ENCODE assay signal across 10 mouse cellular contexts in the genomic region with DNA sequence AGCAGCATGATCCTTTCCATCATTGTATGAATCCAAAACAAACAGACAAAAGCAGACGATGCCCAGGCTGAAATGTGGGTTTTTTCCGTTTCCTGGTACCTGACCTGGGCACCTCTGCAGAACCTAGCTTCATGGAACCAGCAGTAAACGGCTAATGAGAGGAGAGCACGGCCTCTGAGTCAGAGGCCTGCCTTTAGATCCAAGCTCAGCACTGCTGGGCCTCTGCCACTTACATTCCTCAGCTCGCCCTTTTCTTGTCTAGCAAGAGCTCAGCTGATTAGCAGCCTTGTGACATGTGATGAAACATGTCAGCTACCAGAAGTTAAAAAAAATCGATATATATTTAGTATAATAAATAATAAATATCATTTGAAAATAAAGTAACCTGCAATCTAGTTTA.
DNase-seq lines count a peak whose midpoint lies in the region; ATAC-seq and TF ChIP-seq lines count a peak whose summit lies in the region.
"Had no signal": no experiment of that assay in that cellular context is flagged by ENCODE, and none has a peak within 500 bp of the region (broad histone marks: within the 10 kb centered on the region; RNA-seq: fewer than 3 reads in every experiment).

No protein-coding gene starts in this region.

- no peaks in the 10 kb centered on the region for H3K36me3 ChIP-seq in heart, postnatal 0 days (replicated peaks; ENCODE audit: control insufficient read depth, insufficient read depth, low read length)
- no peaks in the 10 kb centered on the region for H3K36me3 ChIP-seq in forebrain, postnatal 0 days (ENCODE audit: insufficient read depth)
- H3K36me3 ChIP-seq: liver, embryonic 13.5 days had no signal

- no peaks in the 10 kb centered on the region for H3K9me3 ChIP-seq in heart, postnatal 0 days (replicated peaks; ENCODE audit: control insufficient read depth, low read length)
- no peaks in the 10 kb centered on the region for H3K9me3 ChIP-seq in forebrain, postnatal 0 days (ENCODE audit: low read length)
- H3K9me3 ChIP-seq: liver, embryonic 13.5 days had no signal

- H3K27me3 ChIP-seq in heart, postnatal 0 days (ENCODE audit: control insufficient read depth, insufficient read depth, low read length): no peaks in the 10 kb centered on the region
- H3K27me3 ChIP-seq in forebrain, postnatal 0 days (ENCODE audit: insufficient read depth, low read length): no peaks in the 10 kb centered on the region
- H3K27me3 ChIP-seq: liver, embryonic 13.5 days had no signal

- H3K4me1 ChIP-seq in heart, postnatal 0 days (ENCODE audit: control insufficient read depth, insufficient read depth): peaks cover 12% of the 10 kb centered on the region; the same call in 1 of the 2 replicates
- no peaks in the 10 kb centered on the region for H3K4me1 ChIP-seq in forebrain, postnatal 0 days (ENCODE audit: insufficient read depth)

- no peak for TF ChIP-seq EP300 in heart, postnatal 0 days (IDR thresholded peaks at IDR 0.05; ENCODE audit: low read depth)

- peak; percentile 87 for ATAC-seq in heart, postnatal 0 days (ENCODE audit: insufficient read depth, low read depth)
- no peak for ATAC-seq in forebrain, postnatal 0 days

- WGBS in heart, postnatal 0 days: 13% methylated on average over 6 of the region's 6 CpGs
- WGBS in forebrain, postnatal 0 days: 59% methylated on average over 6 of the region's 6 CpGs

- H3K9ac ChIP-seq in heart, postnatal 0 days (replicated peaks; ENCODE audit: low read depth, low read length): no peak overlapping the region
- H3K9ac ChIP-seq in forebrain, postnatal 0 days: no peak overlapping the region
- H3K9ac ChIP-seq: liver, embryonic 13.5 days had no signal

- H3K4me3 ChIP-seq in gastrocnemius, adult 2 months: no peak overlapping the region
- H3K4me3 ChIP-seq in heart, postnatal 0 days (ENCODE audit: low read depth, low read length): no peak overlapping the region
- no peak overlapping the region for H3K4me3 ChIP-seq in forebrain, postnatal 0 days (ENCODE audit: low read depth, low read length)
- H3K4me3 ChIP-seq: liver, embryonic 13.5 days had no signal

- no peak for TF ChIP-seq CTCF in gastrocnemius, adult 2 months (IDR thresholded peaks at IDR 0.05)
- TF ChIP-seq CTCF in heart, postnatal 0 days (IDR thresholded peaks at IDR 0.05; ENCODE audit: low read depth): no peak
- no peak for TF ChIP-seq CTCF in forebrain, postnatal 0 days (IDR thresholded peaks at IDR 0.05; ENCODE audit: low read depth)

- H3K27ac ChIP-seq in gastrocnemius, adult 2 months: peak overlapping the region; percentile 54; the same call in 1 of the 2 replicates
- peak overlapping the region; percentile 79 for H3K27ac ChIP-seq in heart, postnatal 0 days (ENCODE audit: low read depth)
- H3K27ac ChIP-seq in forebrain, postnatal 0 days (ENCODE audit: low read depth, low read length): no peak overlapping the region
- H3K27ac ChIP-seq: liver, embryonic 13.5 days had no signal

- intact Hi-C loops in gastrocnemius, adult 2 months (cut with DNase I): no loop called here
- intact Hi-C loops in gastrocnemius, postnatal 36 days (cut with DNase I): no loop called here

- peak overlapping the region; percentile 13; the same call in 1 of the 2 replicates for H3K4me2 ChIP-seq in heart, postnatal 0 days (ENCODE audit: low read depth, low read length)
- H3K4me2 ChIP-seq in forebrain, postnatal 0 days (ENCODE audit: low read depth): no peak overlapping the region
- H3K4me2 ChIP-seq: liver, embryonic 13.5 days had no signal

- DNase-seq in gastrocnemius, adult 2 months: peak; percentile 37
- DNase-seq in gastrocnemius, postnatal 36 days: no peak
- peak; percentile 48 for DNase-seq in NIH3T3 (ENCODE audit: low read depth)
- peak; percentile 41 to 66 for DNase-seq in heart, adult 18-20 months
- DNase-seq in heart, postnatal 0 days (ENCODE audit: low spot score): peak; percentile 84
- DNase-seq in ovary, postnatal 14 days (ENCODE audit: low spot score): no peak
- DNase-seq in left cerebral cortex, adult 9 months (ENCODE audit: low spot score in 2 of 2): no peak
- no peak for DNase-seq in forebrain, postnatal 0 days
- DNase-seq: liver, embryonic 13.5 days; thymus, postnatal 4 days had no signal

Comparison
In these comparisons a context has a peak if more than half of its experiments do, and no peak if none do; other contexts are left out.
1. DNase-seq: peak in gastrocnemius, adult 2 months (single experiment), NIH3T3 (single experiment), heart, adult 18-20 months (2 of 2) and heart, postnatal 0 days (single experiment); none in gastrocnemius, postnatal 36 days (0 of 2), ovary, postnatal 14 days (single experiment), left cerebral cortex, adult 9 months (0 of 2) and forebrain, postnatal 0 days (single experiment).